Mouse (Mus musculus) spleen, adult 2 months (tissue): Measurements from ENCODE around the gene Samd4.

ENCODE experiments used
- CTCF ChIP-seq: fragments of 200-500 bp; IDR thresholded peaks from 2 replicates; pipeline ENCODE4 v1.5.1; 2011; ENCODE audit warnings: mild to moderate bottlenecking, inconsistent platforms; ENCODE audit not compliant: insufficient read depth, insufficient read length, insufficient replicate concordance; ENCODE audit errors: extremely low read depth
- POLR2A ChIP-seq: fragments of 200-500 bp; IDR thresholded peaks from 2 replicates; pipeline ENCODE4 v1.6.1; 2011; ENCODE audit warnings: low read depth, low read length, inconsistent platforms

DNA sequence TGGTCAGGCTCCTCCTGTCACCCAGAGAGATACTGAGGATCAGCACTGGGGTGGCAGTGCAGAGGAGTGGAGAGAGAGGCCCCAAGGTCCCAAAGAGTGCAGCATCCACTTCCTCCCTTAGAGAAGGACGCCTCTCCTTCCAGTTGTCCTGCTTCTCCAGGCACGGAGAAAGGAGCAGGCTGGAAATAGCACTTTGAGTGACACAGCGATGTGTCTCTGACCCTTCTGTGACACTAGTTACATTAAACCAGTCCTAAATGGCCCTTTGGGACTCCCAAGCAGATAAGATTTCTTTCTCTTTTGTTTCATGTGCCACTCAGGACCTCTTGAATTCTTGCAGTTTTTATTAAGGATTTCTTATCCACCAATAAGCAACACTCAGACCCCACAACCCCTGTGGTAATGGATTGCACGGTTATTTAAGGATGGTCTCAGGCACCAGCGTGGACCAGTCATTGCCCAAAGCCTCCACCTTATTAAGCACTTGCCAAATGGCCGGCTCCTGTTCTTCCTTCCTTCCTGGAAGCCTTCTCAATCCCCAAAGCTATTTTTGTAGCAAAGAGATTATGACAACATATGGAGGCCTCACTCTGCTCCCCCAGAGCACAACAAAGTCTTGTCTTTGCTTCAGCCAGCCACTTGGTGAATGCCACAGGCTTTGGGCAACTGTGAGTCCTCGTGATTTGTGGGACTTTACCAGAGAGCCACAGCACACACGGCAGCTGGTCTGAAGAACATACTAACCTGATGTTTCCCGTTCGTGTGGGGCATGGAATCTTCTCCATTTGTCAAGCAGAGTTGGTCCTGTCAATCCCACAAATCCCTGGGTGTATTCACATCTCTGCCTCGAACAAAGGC, 68.1 kb downstream of the Samd4 start:
- TF ChIP-seq CTCF (no peak), POLR2A (no peak)
